Mouse (Mus musculus): ENCODE measurements around the gene Dync1i1. TPM values are rescaled to one million over a fixed set of nuclear protein-coding genes. Genes with fewer than 3 reads are reported as not detected.
A peak's percentile ranks its signal among the peaks of the same experiment; 100 is the strongest.

The Dync1i1 gene
- polyA plus RNA-seq, 1 experiment, result 1.4 TPM

- Histone ChIP-seq H3K4me1 (ENCODE audit: control insufficient read depth, insufficient read depth, low read length) (no peaks in the 10 kb centered on the region), H3K4me3 (ENCODE audit: insufficient read depth, low read length) (peak overlapping the region; percentile 20; the same call in 1 of the 2 replicates), H3K27ac (ENCODE audit: insufficient read depth, low read length) (no peak overlapping the region)
- no peak for TF ChIP-seq POLR2A (IDR thresholded peaks at IDR 0.05; ENCODE audit: low read depth, low read length)
- no peak for TF ChIP-seq CTCF (IDR thresholded peaks at IDR 0.05; ENCODE audit: borderline replicate concordance, insufficient read depth, low read length)
These were observed 815 bp downstream of the Dync1i1 start for GRCm38 (mm10) chr6:5726237-5726670.

GRCm38 (mm10) chr6:5733217-5733616 lies 7.8 kb downstream of the Dync1i1 start:
- H3K4me1 ChIP-seq (ENCODE audit: control insufficient read depth, insufficient read depth, low read length), result no peaks in the 10 kb centered on the region
- H3K4me3 ChIP-seq (ENCODE audit: insufficient read depth, low read length), result no peak overlapping the region
- no peak overlapping the region for H3K27ac ChIP-seq (ENCODE audit: insufficient read depth, low read length)
- no peak for TF ChIP-seq POLR2A (IDR thresholded peaks at IDR 0.05; ENCODE audit: low read depth, low read length)
- TF ChIP-seq CTCF (IDR thresholded peaks at IDR 0.05; ENCODE audit: borderline replicate concordance, insufficient read depth, low read length), result no peak

GRCm38 (mm10) chr6:5734398-5734797 lies 9.0 kb downstream of the Dync1i1 start:
- Histone ChIP-seq H3K4me1 (ENCODE audit: control insufficient read depth, insufficient read depth, low read length) (no peaks in the 10 kb centered on the region), H3K27ac (ENCODE audit: insufficient read depth, low read length) (no peak overlapping the region), H3K4me3 (ENCODE audit: insufficient read depth, low read length) (no peak overlapping the region)
- no peak for TF ChIP-seq CTCF (IDR thresholded peaks at IDR 0.05; ENCODE audit: borderline replicate concordance, insufficient read depth, low read length)

GRCm38 (mm10) chr6:5734862-5735261 lies 9.4 kb downstream of the Dync1i1 start:
- H3K4me1 ChIP-seq (ENCODE audit: control insufficient read depth, insufficient read depth, low read length), result no peaks in the 10 kb centered on the region
- TF ChIP-seq CTCF (IDR thresholded peaks at IDR 0.05; ENCODE audit: borderline replicate concordance, insufficient read depth, low read length) (no peak), POLR2A (IDR thresholded peaks at IDR 0.05; ENCODE audit: low read depth, low read length) (no peak)
- H3K4me3 ChIP-seq (ENCODE audit: insufficient read depth, low read length), result no peak overlapping the region
- H3K27ac ChIP-seq (ENCODE audit: insufficient read depth, low read length), result no peak overlapping the region

GRCm38 (mm10) chr6:5739711-5740110 lies 14.3 kb downstream of the Dync1i1 start:
- H3K4me3 ChIP-seq (ENCODE audit: insufficient read depth, low read length), result no peak overlapping the region
- H3K27ac ChIP-seq (ENCODE audit: insufficient read depth, low read length), result no peak overlapping the region
- H3K4me1 ChIP-seq (ENCODE audit: control insufficient read depth, insufficient read depth, low read length), result no peaks in the 10 kb centered on the region
- no peak for TF ChIP-seq CTCF (IDR thresholded peaks at IDR 0.05; ENCODE audit: borderline replicate concordance, insufficient read depth, low read length)
- no peak for TF ChIP-seq POLR2A (IDR thresholded peaks at IDR 0.05; ENCODE audit: low read depth, low read length)

- TF ChIP-seq POLR2A (IDR thresholded peaks at IDR 0.05; ENCODE audit: low read depth, low read length), result no peak
- TF ChIP-seq CTCF (IDR thresholded peaks at IDR 0.05; ENCODE audit: borderline replicate concordance, insufficient read depth, low read length), result no peak
- no peak overlapping the region for H3K27ac ChIP-seq (ENCODE audit: insufficient read depth, low read length)
- no peak overlapping the region for H3K4me3 ChIP-seq (ENCODE audit: insufficient read depth, low read length)
- no peaks in the 10 kb centered on the region for H3K4me1 ChIP-seq (ENCODE audit: control insufficient read depth, insufficient read depth, low read length)
These were observed 16.1 kb downstream of the Dync1i1 start for GRCm38 (mm10) chr6:5741395-5742032.

- no peak overlapping the region for H3K4me3 ChIP-seq (ENCODE audit: insufficient read depth, low read length)
- peaks cover 4% of the 10 kb centered on the region for H3K4me1 ChIP-seq (ENCODE audit: control insufficient read depth, insufficient read depth, low read length)
- peak overlapping the region; percentile 54; the same call in 1 of the 2 replicates for H3K27ac ChIP-seq (ENCODE audit: insufficient read depth, low read length)
- no peak for TF ChIP-seq POLR2A (IDR thresholded peaks at IDR 0.05; ENCODE audit: low read depth, low read length)
- TF ChIP-seq CTCF (IDR thresholded peaks at IDR 0.05; ENCODE audit: borderline replicate concordance, insufficient read depth, low read length), result no peak
These were observed 24.8 kb downstream of the Dync1i1 start for GRCm38 (mm10) chr6:5750079-5750711.

- no peak for TF ChIP-seq POLR2A (IDR thresholded peaks at IDR 0.05; ENCODE audit: low read depth, low read length)
- TF ChIP-seq CTCF (IDR thresholded peaks at IDR 0.05; ENCODE audit: borderline replicate concordance, insufficient read depth, low read length), result no peak
- H3K4me1 ChIP-seq (ENCODE audit: control insufficient read depth, insufficient read depth, low read length), result peaks cover 4% of the 10 kb centered on the region
- no peak overlapping the region for H3K27ac ChIP-seq (ENCODE audit: insufficient read depth, low read length)
- no peak overlapping the region for H3K4me3 ChIP-seq (ENCODE audit: insufficient read depth, low read length)
These were observed 26.7 kb downstream of the Dync1i1 start for GRCm38 (mm10) chr6:5752128-5752527.

GRCm38 (mm10) chr6:5752617-5753016 lies 27.2 kb downstream of the Dync1i1 start:
- TF ChIP-seq CTCF (IDR thresholded peaks at IDR 0.05; ENCODE audit: borderline replicate concordance, insufficient read depth, low read length) (no peak), POLR2A (IDR thresholded peaks at IDR 0.05; ENCODE audit: low read depth, low read length) (no peak)
- H3K4me3 ChIP-seq (ENCODE audit: insufficient read depth, low read length), result no peak overlapping the region
- no peak overlapping the region for H3K27ac ChIP-seq (ENCODE audit: insufficient read depth, low read length)
- peaks cover 4% of the 10 kb centered on the region for H3K4me1 ChIP-seq (ENCODE audit: control insufficient read depth, insufficient read depth, low read length)

GRCm38 (mm10) chr6:5756509-5757130 lies 31.2 kb downstream of the Dync1i1 start:
- Histone ChIP-seq H3K27ac (ENCODE audit: insufficient read depth, low read length) (no peak overlapping the region), H3K4me1 (ENCODE audit: control insufficient read depth, insufficient read depth, low read length) (no peaks in the 10 kb centered on the region)
- TF ChIP-seq CTCF (IDR thresholded peaks at IDR 0.05; ENCODE audit: borderline replicate concordance, insufficient read depth, low read length) (no peak), POLR2A (IDR thresholded peaks at IDR 0.05; ENCODE audit: low read depth, low read length) (no peak)

More at GRCm38 (mm10) chr6:5756509-5757130, 31.2 kb downstream of the Dync1i1 start:
- H3K4me3 ChIP-seq (ENCODE audit: insufficient read depth, low read length), result no peak overlapping the region
